Mouse (Mus musculus) fat pad, adult 2 months (tissue): Measurements from ENCODE around the gene Vmn1r64.
"Not testable (repeated sequence)": the region's sequence is repeated elsewhere in the genome, so short reads cannot be mapped to it uniquely, and the experiment has no call there.

Source experiments
- DNase-seq: peaks from one replicate; pipeline ENCODE4 v3.0.0-alpha.2; 2011; ENCODE audit warnings: low read depth, low spot score; ENCODE audit errors: extremely low read depth

Vmn1r64 gene

GRCm38 (mm10) chr7:5884442-5884841 lies at the start of gene Vmn1r64:
Gene Vmn1r64, minus strand, starts transcription at chr7:5884542.
- no peak for DNase-seq

GRCm38 (mm10) chr7:5899238-5899637 lies 14.9 kb upstream of the Vmn1r64 start:
- DNase-seq, result no peak

GRCm38 (mm10) chr7:5897245-5897644 lies 12.9 kb upstream of the Vmn1r64 start:
- DNase-seq, result not testable (repeated sequence)
